8 mouse cellular contexts compared by ENCODE assay signal in genomic region chr5:134350660-134351059, GRCm38 (mm10). TPM values are rescaled to one million over a fixed set of nuclear protein-coding genes. Genes with fewer than 3 reads are reported as not detected.
A peak's percentile ranks its signal among the peaks of the same experiment; 100 is the strongest.
DNase-seq lines count a peak whose midpoint lies in the region; ATAC-seq and TF ChIP-seq lines count a peak whose summit lies in the region.

No protein-coding gene starts in this region.

- peak; percentile 82 for ATAC-seq in heart, postnatal 0 days (ENCODE audit: insufficient read depth, low read depth)

- no peak for TF ChIP-seq CTCF in heart, postnatal 0 days (IDR thresholded peaks at IDR 0.05; ENCODE audit: low read depth)

- no peaks in the 10 kb centered on the region for H3K9me3 ChIP-seq in forebrain, embryonic 10.5 days
- no peaks in the 10 kb centered on the region for H3K9me3 ChIP-seq in heart, postnatal 0 days (replicated peaks; ENCODE audit: control insufficient read depth, low read length)

- H3K4me3 ChIP-seq in forebrain, embryonic 10.5 days = peak overlapping the region; percentile 27; the same call in 1 of the 2 replicates
- H3K4me3 ChIP-seq in heart, postnatal 0 days (ENCODE audit: low read depth, low read length) = no peak overlapping the region

- no peaks in the 10 kb centered on the region for H3K36me3 ChIP-seq in forebrain, embryonic 10.5 days (replicated peaks)
- no peaks in the 10 kb centered on the region for H3K36me3 ChIP-seq in heart, postnatal 0 days (replicated peaks; ENCODE audit: control insufficient read depth, insufficient read depth, low read length)

- H3K4me2 ChIP-seq in heart, postnatal 0 days (ENCODE audit: low read depth, low read length) = 0 out of 2 replicates have a peak overlapping the region, but pooled peaks have one; percentile 18

- H3K9ac ChIP-seq in heart, postnatal 0 days (replicated peaks; ENCODE audit: low read depth, low read length) = no peak overlapping the region

- 22% methylated on average over 10 of the region's 10 CpGs for WGBS in forebrain, embryonic 10.5 days
- WGBS in heart, postnatal 0 days = 17% methylated on average over 10 of the region's 10 CpGs

- peak; percentile 8 for DNase-seq in cerebellum, adult 11 months
- no peak for DNase-seq in cerebellum, adult 8-10 months
- peak; percentile 89 for DNase-seq in adrenal gland, postnatal 36 days
- peak; percentile 47 for DNase-seq in forebrain, embryonic 10.5 days (ENCODE audit: extremely low spot score, low spot score)
- DNase-seq in heart, postnatal 0 days (ENCODE audit: low spot score) = peak; percentile 35
- peak; percentile 64 for DNase-seq in kidney, postnatal 14 days
- peak; percentile 65 for DNase-seq in lung, postnatal 14 days
- peak; percentile 45 for DNase-seq in retina, embryonic 14.5 days (ENCODE audit: low spot score)

- H3K4me1 ChIP-seq in forebrain, embryonic 10.5 days = peaks cover 12% of the 10 kb centered on the region
- peaks cover 4% of the 10 kb centered on the region; the same call in 1 of the 2 replicates for H3K4me1 ChIP-seq in heart, postnatal 0 days (ENCODE audit: control insufficient read depth, insufficient read depth)

- H3K27me3 ChIP-seq in forebrain, embryonic 10.5 days (ENCODE audit: poor library complexity, severe bottlenecking) = no peaks in the 10 kb centered on the region
- no peaks in the 10 kb centered on the region for H3K27me3 ChIP-seq in heart, postnatal 0 days (ENCODE audit: control insufficient read depth, insufficient read depth, low read length)

- no peak overlapping the region for H3K27ac ChIP-seq in forebrain, embryonic 10.5 days
- H3K27ac ChIP-seq in heart, postnatal 0 days (ENCODE audit: low read depth) = no peak overlapping the region

- no peak for TF ChIP-seq EP300 in heart, postnatal 0 days (IDR thresholded peaks at IDR 0.05; ENCODE audit: low read depth)

RNA-seq across cellular contexts. Expression of gene Gtf2i, which starts 36.1 kb away (rescaled TPM):
- 100 to 1,000 TPM; 230 to 239 TPM for total RNA-seq in adrenal gland, postnatal 36 days (2021)
- 174 and 178 TPM in 2 replicates for polyA plus RNA-seq in forebrain, embryonic 10.5 days (2016; fragmentation: Nextera tagmentation; extraction: Ambion mirVana)
- 84.8 and 97.1 TPM in 2 replicates for total RNA-seq in heart, postnatal 0 days (2014; rRNA removed; ENCODE audit: low replicate concordance)
- 81.9 and 82.3 TPM in 2 replicates for polyA plus RNA-seq in heart, postnatal 0 days (2015; fragmentation: Nextera tagmentation; extraction: Ambion mirVana)
